Mouse (Mus musculus) lung, embryonic 16.5 days (tissue): ENCODE results near the gene Rps13. TPM values are rescaled to one million over a fixed set of nuclear protein-coding genes. Genes with fewer than 3 reads are reported as not detected.

Source experiments
- ATAC-seq: fragments of 200-750 bp; cut with Nextera tagmentation; 2 replicates; pipeline ENCODE4 v1.8.0; 2017; ENCODE audit warnings: low read depth, mild to moderate bottlenecking, moderate library complexity
- H3K27ac ChIP-seq: fragments of 300-500 bp; sonication (generic); 2 replicates; pipeline ENCODE4 v1.5.1; 2014; ENCODE audit warnings: mild to moderate bottlenecking, control low read depth, low read length
- H3K27me3 ChIP-seq: fragments of 300-500 bp; sonication (generic); 2 replicates; pipeline ENCODE4 v1.6.1; 2014; ENCODE audit warnings: low read depth, low read length, mixed read lengths; ENCODE audit not compliant: control insufficient read depth, insufficient read depth
- H3K36me3 ChIP-seq: fragments of 300-500 bp; sonication (generic); 2 replicates; pipeline ENCODE4 v1.6.1; 2014; ENCODE audit warnings: low read length; ENCODE audit not compliant: control insufficient read depth, insufficient read depth
- H3K4me1 ChIP-seq: fragments of 300-500 bp; sonication (generic); replicated peaks from 2 replicates; pipeline ENCODE4 v1.6.1; 2014; ENCODE audit warnings: low read length, mixed read lengths; ENCODE audit not compliant: control insufficient read depth, insufficient read depth
- H3K4me2 ChIP-seq: fragments of 300-500 bp; sonication (generic); 2 replicates; pipeline ENCODE4 v1.6.1; 2014; ENCODE audit warnings: low read depth, low read length, control low read depth
- H3K4me3 ChIP-seq: fragments of 300-500 bp; sonication (generic); 2 replicates; pipeline ENCODE4 v1.5.1; 2014; ENCODE audit warnings: mild to moderate bottlenecking, low read length, control low read depth
- H3K9ac ChIP-seq: fragments of 300-500 bp; sonication (generic); 2 replicates; pipeline ENCODE4 v1.6.1; 2014; ENCODE audit warnings: low read length, control low read depth
- H3K9me3 ChIP-seq: fragments of 300-500 bp; sonication (generic); 2 replicates; pipeline ENCODE4 v1.6.1; 2016; ENCODE audit warnings: low read length; ENCODE audit not compliant: control insufficient read depth
- WGBS: fragments of 180-500 bp; shearing (Covaris S2); extraction: QIAGEN DNeasy Blood & Tissue Kit; methylation state at CpG from one replicate; pipeline ENCODE4 v1.1.7; 2014; 5-methylcytosine and 5-hydroxymethylcytosine counted together
- polyA plus RNA-seq: library from polyadenylated mRNA; unstranded; fragments of >200 nt; fragmentation: Nextera tagmentation; extraction: Ambion mirVana; gene quantifications from 2 replicates; pipeline ENCODE4 v1.2.1, GENCODE M21; 2015

Gene Rps13
- polyA plus RNA-seq, 1 experiment from 2014 or later = 711 TPM

- H3K4me1 ChIP-seq = no peaks in the 10 kb centered on the region
- no peak for ATAC-seq
- no peak overlapping the region for H3K9ac ChIP-seq
- H3K4me2 ChIP-seq = no peak overlapping the region
- H3K9me3 ChIP-seq = no peaks in the 10 kb centered on the region
- no peaks in the 10 kb centered on the region for H3K36me3 ChIP-seq
- 77% methylated on average over 4 of the region's 4 CpGs for WGBS
- H3K27ac ChIP-seq = no peak overlapping the region
- H3K27me3 ChIP-seq = peaks cover 4% of the 10 kb centered on the region; the same call in 1 of the 2 replicates
- H3K4me3 ChIP-seq = no peak overlapping the region
Observed at GRCm38 (mm10) chr7:116301144-116301543, 32.9 kb downstream of the Rps13 start.

GRCm38 (mm10) chr7:116298851-116299250 is 35.1 kb downstream of the Rps13 start:
- Histone ChIP-seq H3K27ac (no peak overlapping the region), H3K4me3 (no peak overlapping the region), H3K27me3 (no peaks in the 10 kb centered on the region), H3K9ac (no peak overlapping the region), H3K9me3 (no peaks in the 10 kb centered on the region), H3K36me3 (no peaks in the 10 kb centered on the region), H3K4me1 (no peaks in the 10 kb centered on the region; the same call in 1 of the 2 replicates), H3K4me2 (no peak overlapping the region)
- no peak for ATAC-seq
- 77% methylated on average over 2 of the region's 2 CpGs for WGBS

DNA sequence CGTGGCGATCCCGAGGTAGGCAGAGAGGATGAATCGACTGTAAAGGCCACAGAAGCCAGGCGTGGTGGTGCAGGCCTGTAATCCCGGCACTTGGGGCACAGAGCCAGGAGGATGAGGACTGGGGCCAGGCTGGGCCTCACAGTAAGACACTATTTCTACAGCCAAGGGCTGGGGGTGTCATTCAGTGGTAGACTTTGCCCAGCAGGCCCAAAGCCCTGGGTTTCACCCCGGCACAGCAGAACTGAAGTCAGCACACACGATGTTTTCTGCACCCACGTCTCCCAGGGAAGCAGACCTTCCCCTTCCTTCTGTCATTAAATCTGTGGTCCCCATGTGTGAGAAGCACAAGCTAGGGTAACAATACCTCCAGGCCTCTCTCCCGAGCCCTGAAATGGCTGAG is 35.6 kb downstream of the Rps13 start:
- H3K4me3 ChIP-seq = no peak overlapping the region
- no peak overlapping the region for H3K9ac ChIP-seq
- no peak for ATAC-seq
- H3K4me2 ChIP-seq = no peak overlapping the region
- H3K27ac ChIP-seq = no peak overlapping the region
- H3K36me3 ChIP-seq = no peaks in the 10 kb centered on the region
- no peaks in the 10 kb centered on the region for H3K9me3 ChIP-seq
- no peaks in the 10 kb centered on the region for H3K27me3 ChIP-seq
- WGBS = 72% methylated on average over 10 of the region's 10 CpGs
- H3K4me1 ChIP-seq = no peaks in the 10 kb centered on the region; the same call in 1 of the 2 replicates

DNA sequence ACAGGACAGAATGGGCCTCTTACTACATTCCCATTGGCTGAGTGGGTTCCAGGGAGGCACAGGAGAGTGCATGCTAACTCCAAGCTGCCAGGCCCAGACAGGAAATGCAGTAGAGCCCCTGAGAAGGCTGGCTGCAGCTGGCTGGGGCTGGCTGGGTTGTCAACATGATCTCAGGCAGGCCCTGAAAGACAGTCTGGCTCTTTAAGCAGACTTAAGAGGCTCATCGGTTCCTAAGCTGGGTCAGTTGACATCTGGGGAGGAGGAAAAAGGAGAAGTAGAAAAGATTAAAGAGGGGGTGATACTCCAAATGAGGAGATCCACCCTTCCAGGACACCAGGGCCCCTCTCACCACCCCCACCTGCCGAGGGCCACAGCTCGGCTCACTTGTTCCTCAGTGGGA is 39.0 kb downstream of the Rps13 start:
- no peak overlapping the region for H3K27ac ChIP-seq
- no peak overlapping the region for H3K4me2 ChIP-seq
- WGBS = 59% methylated on average over 3 of the region's 3 CpGs
- 0 out of 2 replicates have a peak, but pooled peaks have one; percentile 34 for ATAC-seq
- no peaks in the 10 kb centered on the region for H3K36me3 ChIP-seq
- H3K4me1 ChIP-seq = peaks cover 5% of the 10 kb centered on the region; the same call in 1 of the 2 replicates
- no peak overlapping the region for H3K9ac ChIP-seq
- H3K4me3 ChIP-seq = no peak overlapping the region
- no peaks in the 10 kb centered on the region for H3K27me3 ChIP-seq
- no peaks in the 10 kb centered on the region for H3K9me3 ChIP-seq

DNA sequence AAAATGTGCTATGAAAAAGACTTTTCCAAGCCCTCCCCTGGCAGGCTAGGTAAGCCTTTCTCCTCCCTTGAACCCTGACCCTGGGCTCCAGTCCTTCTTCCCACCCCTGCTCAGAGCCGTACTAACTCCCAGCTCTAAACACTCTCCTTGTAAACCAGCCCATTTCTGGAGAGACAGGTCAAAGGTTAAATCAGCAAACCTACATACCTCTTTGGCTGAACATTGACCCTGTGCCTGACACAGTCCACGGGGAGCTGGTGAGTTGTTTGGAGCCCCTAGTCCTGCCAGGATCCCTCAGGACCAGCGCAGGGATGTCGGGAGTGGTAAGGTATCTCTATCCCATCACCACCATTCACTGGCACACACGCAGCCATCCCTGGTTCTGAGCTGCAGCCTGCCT is 41.6 kb downstream of the Rps13 start:
- no peak for ATAC-seq
- Histone ChIP-seq H3K9ac (no peak overlapping the region), H3K4me2 (no peak overlapping the region), H3K27me3 (no peaks in the 10 kb centered on the region), H3K27ac (no peak overlapping the region), H3K9me3 (no peaks in the 10 kb centered on the region), H3K4me1 (peaks cover 12% of the 10 kb centered on the region), H3K4me3 (no peak overlapping the region), H3K36me3 (no peaks in the 10 kb centered on the region)
- 21% methylated on average over 5 of the region's 5 CpGs for WGBS

DNA sequence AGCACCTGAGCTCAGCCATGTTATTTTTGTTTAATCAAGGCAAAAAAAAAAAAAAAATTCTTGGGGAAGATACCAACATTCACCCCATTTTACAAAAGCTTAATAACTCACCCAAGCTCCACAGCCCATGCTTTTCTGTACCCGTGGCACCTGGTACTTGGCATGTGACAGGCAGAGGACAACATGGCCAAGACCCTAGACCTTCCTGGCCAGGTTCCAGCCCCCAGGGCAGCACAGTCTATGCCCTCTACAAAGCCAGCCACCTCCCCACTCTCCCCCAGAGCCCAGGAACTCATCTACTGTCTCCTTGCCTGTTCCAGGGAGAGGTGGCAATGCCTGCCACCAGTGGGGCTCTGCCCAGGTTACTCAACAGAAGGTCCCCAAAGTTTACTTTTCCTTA is 43.4 kb downstream of the Rps13 start:
- 63% methylated on average over 1 of the region's 1 CpGs for WGBS
- H3K9ac ChIP-seq = no peak overlapping the region
- no peak overlapping the region for H3K4me3 ChIP-seq
- no peaks in the 10 kb centered on the region for H3K36me3 ChIP-seq
- peaks cover 27% of the 10 kb centered on the region for H3K4me1 ChIP-seq
- ATAC-seq = no peak
- no peak overlapping the region for H3K4me2 ChIP-seq
- no peaks in the 10 kb centered on the region for H3K9me3 ChIP-seq
- no peaks in the 10 kb centered on the region for H3K27me3 ChIP-seq
- H3K27ac ChIP-seq = no peak overlapping the region

DNA sequence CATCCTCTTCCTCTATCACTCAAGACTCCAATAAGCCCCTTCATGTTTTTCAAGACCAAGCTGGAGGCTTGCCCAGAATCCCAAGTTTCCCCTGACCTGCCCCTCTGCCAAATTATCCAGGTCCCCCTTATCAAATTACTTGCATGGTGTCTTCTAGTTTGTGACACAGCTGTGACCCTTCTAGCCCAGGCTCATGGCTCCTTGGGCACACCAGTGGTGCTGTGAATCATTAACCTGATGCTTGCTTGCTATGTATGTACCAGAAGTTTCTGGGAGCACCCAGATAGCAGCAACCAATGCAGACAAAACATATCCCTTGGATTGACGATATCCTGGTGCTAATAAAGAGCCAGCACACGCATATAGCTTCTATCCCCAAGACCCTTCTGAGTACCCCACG is 45.0 kb downstream of the Rps13 start:
- no peak for ATAC-seq
- H3K27me3 ChIP-seq = no peaks in the 10 kb centered on the region
- no peaks in the 10 kb centered on the region for H3K9me3 ChIP-seq
- no peak overlapping the region for H3K9ac ChIP-seq
- H3K4me1 ChIP-seq = peaks cover 27% of the 10 kb centered on the region
- no peak overlapping the region for H3K4me3 ChIP-seq
- H3K4me2 ChIP-seq = no peak overlapping the region
- 70% methylated on average over 3 of the region's 3 CpGs for WGBS
- H3K36me3 ChIP-seq = no peaks in the 10 kb centered on the region
- no peak overlapping the region for H3K27ac ChIP-seq

GRCm38 (mm10) chr7:116287959-116288358 is 46.0 kb downstream of the Rps13 start:
- Histone ChIP-seq H3K9me3 (no peaks in the 10 kb centered on the region), H3K9ac (no peak overlapping the region), H3K36me3 (no peaks in the 10 kb centered on the region), H3K4me3 (no peak overlapping the region), H3K27me3 (no peaks in the 10 kb centered on the region), H3K27ac (no peak overlapping the region), H3K4me2 (no peak overlapping the region), H3K4me1 (peaks cover 32% of the 10 kb centered on the region)
- WGBS = 56% methylated on average over 5 of the region's 5 CpGs
- no peak for ATAC-seq

- Histone ChIP-seq H3K4me3 (no peak overlapping the region), H3K9me3 (no peaks in the 10 kb centered on the region), H3K27me3 (no peaks in the 10 kb centered on the region), H3K27ac (peak overlapping the region; percentile 47), H3K4me1 (peaks cover 38% of the 10 kb centered on the region), H3K4me2 (no peak overlapping the region), H3K36me3 (no peaks in the 10 kb centered on the region), H3K9ac (no peak overlapping the region)
- peak; percentile 58 for ATAC-seq
- WGBS = 21% methylated on average over 11 of the region's 11 CpGs
Observed at GRCm38 (mm10) chr7:116286611-116287355, 47.2 kb downstream of the Rps13 start.
